Mouse (Mus musculus) ES-Bruce4 (cell line): ENCODE data around the gene Fkbp10. TPM values are rescaled to one million over a fixed set of nuclear protein-coding genes. Genes with fewer than 3 reads are reported as not detected.

Experiments used
- H3K27ac ChIP-seq: 2 replicates; pipeline ENCODE4 v1.5.1; 2012; ENCODE audit warnings: low read length, inconsistent platforms; ENCODE audit not compliant: insufficient read depth
- H3K27me3 ChIP-seq: 2 replicates; pipeline ENCODE4 v1.6.1; 2012; ENCODE audit warnings: mild to moderate bottlenecking, low read length, inconsistent platforms; ENCODE audit not compliant: control insufficient read depth, poor library complexity, insufficient read depth, severe bottlenecking
- H3K36me3 ChIP-seq: 2 replicates; pipeline ENCODE4 v1.6.1; 2012; ENCODE audit warnings: inconsistent platforms, mild to moderate bottlenecking, low read length, moderate library complexity; ENCODE audit not compliant: control insufficient read depth, poor library complexity, insufficient read depth, severe bottlenecking
- H3K4me1 ChIP-seq: one replicate; pipeline ENCODE4 v1.8.1; 2011; ENCODE audit warnings: low read length; ENCODE audit not compliant: control insufficient read depth, insufficient read depth
- H3K4me3 ChIP-seq: 2 replicates; pipeline ENCODE4 v1.5.1; 2011; ENCODE audit warnings: low read depth, mild to moderate bottlenecking, low read length
- H3K9ac ChIP-seq: 2 replicates; pipeline ENCODE4 v1.6.1; 2012; ENCODE audit warnings: low read depth, mild to moderate bottlenecking, inconsistent platforms; ENCODE audit not compliant: poor library complexity, severe bottlenecking
- H3K9me3 ChIP-seq: replicated peaks from 2 replicates; pipeline ENCODE4 v1.6.1; 2012; ENCODE audit warnings: mild to moderate bottlenecking, low read length, inconsistent platforms; ENCODE audit not compliant: control insufficient read depth, poor library complexity, insufficient read depth, severe bottlenecking
- CTCF ChIP-seq: IDR thresholded peaks from one replicate; pipeline ENCODE4 v1.8.1; 2011; ENCODE audit warnings: low read depth, low read length
- EP300 ChIP-seq: IDR thresholded peaks from 2 replicates; pipeline ENCODE4 v1.6.1; 2011; ENCODE audit warnings: low read depth, low read length; ENCODE audit not compliant: insufficient read depth
- POLR2A ChIP-seq: IDR thresholded peaks from one replicate; pipeline ENCODE4 v1.8.1; 2011; ENCODE audit warnings: low read length; ENCODE audit not compliant: insufficient read depth
- polyA plus RNA-seq: library from polyadenylated mRNA; stranded (reverse); fragments of >200 nt; gene quantifications from 2 replicates; pipeline ENCODE4 v1.2.4, GENCODE M21; 2011; ENCODE audit warnings: low read depth; ENCODE audit not compliant: missing spikeins, insufficient read depth, insufficient read length

Gene Fkbp10
- polyA plus RNA-seq, 1 experiment, result 22.5 TPM

DNA sequence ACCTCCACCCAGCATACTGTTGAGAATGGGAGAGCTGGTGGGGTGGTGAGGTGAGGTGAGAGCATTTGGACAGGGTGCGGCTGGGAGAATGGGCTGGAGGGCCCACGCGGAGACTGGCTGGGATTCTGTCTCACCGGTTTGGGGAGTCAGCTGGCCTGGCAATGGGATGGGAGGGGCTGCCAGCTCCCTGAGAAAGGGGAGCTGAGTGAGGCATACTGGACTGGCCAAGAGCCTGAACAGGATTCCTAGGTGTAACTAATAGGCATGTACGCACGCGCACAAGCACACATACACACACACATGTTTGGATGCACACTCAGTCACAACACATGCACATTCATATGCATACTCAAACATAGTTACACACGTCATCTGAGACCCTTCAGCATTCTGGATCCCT, 9.2 kb upstream of the Fkbp10 start:
- Histone ChIP-seq H3K4me1 (no peaks in the 10 kb centered on the region), H3K27ac (no peak overlapping the region), H3K36me3 (no peaks in the 10 kb centered on the region), H3K9me3 (no peaks in the 10 kb centered on the region), H3K27me3 (no peaks in the 10 kb centered on the region), H3K9ac (no peak overlapping the region), H3K4me3 (no peak overlapping the region)
- TF ChIP-seq POLR2A, result no peak
- no peak for TF ChIP-seq EP300
- no peak for TF ChIP-seq CTCF

DNA sequence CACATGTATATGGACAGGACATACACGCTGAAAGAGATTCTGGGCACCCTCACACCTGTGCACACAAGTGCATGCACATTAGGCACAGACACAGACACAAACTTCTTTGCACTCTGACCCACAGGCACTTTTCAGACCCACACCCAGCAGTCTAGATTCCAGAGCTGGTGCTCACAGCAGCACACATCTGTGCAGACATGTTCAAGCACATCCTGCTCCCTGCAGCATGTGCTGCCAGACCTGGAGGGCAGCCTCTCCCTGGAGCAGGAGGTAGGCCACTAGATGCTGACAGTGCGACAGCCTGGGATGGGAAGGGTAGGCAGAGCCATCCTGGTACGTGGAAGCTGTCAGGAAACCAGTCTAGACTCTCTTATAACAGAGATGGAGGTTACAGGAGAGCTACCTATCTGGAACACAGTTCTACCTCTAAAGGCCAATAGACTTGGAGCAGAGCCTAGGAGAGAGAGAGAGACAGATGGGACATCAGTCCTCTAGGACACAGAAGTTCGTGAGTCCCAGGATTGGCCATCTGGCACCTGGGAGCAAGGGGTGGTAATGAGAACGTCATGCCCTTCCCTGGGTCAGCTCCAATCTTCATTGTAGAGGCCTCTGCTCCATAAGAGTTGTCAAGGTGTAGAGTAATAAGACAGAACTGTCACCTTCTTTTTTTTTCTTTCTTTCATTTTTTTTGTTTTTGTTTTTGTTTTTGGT, 8.3 kb upstream of the Fkbp10 start:
- Histone ChIP-seq H3K36me3 (no peaks in the 10 kb centered on the region), H3K27me3 (no peaks in the 10 kb centered on the region), H3K9ac (no peak overlapping the region), H3K4me3 (no peak overlapping the region), H3K4me1 (no peaks in the 10 kb centered on the region), H3K9me3 (no peaks in the 10 kb centered on the region), H3K27ac (no peak overlapping the region)
- TF ChIP-seq CTCF, result no peak
- no peak for TF ChIP-seq POLR2A
- TF ChIP-seq EP300, result no peak

DNA sequence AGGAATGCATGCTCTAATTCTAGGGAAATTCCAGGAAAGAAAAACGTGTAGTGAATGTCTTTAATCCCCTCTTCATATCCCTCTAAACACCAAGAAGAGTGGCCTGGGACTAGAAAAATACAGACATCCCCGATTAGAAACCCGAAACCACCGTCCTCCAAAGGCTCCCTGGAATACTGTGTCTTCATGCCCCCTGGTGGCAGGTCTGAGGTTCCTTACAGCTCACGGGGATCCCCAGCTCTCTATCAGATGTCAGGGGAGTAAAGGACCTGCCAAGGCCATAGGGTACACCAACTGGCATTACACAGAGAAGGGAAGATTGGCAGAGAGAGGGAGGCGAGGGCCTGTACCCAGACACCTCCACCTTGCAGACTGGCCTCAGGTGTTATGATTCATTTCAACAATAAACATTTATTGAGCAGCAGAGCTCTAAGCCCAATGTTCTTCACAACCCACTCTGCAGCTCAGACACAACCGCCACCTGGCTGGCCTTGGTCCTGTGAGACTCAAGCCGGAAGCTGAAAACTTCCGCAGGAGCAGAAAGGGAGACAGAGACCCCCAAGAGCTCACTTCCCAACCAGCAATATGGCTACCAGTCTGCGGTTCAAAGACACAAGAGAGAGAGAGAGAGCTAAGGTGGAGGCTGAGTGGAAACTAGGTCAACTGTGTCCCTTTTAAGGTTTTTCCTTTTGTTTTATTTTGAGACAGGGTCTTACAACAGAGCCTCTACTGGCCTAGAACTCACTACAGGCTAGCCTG, 7.2 kb upstream of the Fkbp10 start:
- Histone ChIP-seq H3K9me3 (no peaks in the 10 kb centered on the region), H3K4me1 (no peaks in the 10 kb centered on the region), H3K9ac (no peak overlapping the region), H3K36me3 (no peaks in the 10 kb centered on the region), H3K27ac (no peak overlapping the region), H3K27me3 (no peaks in the 10 kb centered on the region), H3K4me3 (no peak overlapping the region)
- no peak for TF ChIP-seq EP300
- TF ChIP-seq POLR2A, result no peak
- peak; percentile 75 for TF ChIP-seq CTCF

DNA sequence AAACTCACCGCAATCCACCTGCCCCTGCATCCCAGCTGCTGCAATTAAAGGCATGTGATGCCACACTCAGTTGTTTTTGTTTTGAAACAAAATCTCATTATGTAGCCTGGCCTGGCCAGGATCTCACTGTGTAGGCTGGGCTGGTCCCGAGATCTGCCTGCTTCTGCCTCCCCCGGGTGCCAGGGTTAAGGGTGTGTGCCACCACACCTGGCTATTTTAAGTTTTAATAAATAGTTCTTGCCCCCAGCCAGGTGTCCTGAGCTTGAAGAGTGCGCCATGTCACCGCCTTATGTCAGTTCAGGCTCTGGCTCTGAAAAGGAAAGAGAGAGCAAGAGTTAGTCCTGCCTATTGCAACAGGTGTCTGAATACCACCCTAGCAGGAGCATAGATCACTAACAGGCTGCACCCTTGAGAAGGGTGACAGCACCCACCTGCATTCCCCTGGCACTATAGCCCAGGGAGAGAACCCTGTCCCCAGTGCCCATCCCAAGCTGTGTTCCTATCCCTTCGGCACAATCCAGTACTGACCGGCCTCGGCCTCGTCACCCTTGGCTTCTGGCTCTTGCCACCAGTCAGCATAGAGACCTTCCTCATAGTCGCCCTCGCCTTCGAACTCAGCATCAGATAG, 6.5 kb upstream of the Fkbp10 start:
- H3K4me1 ChIP-seq, result no peaks in the 10 kb centered on the region
- no peaks in the 10 kb centered on the region for H3K27me3 ChIP-seq
- H3K27ac ChIP-seq, result no peak overlapping the region
- no peaks in the 10 kb centered on the region for H3K36me3 ChIP-seq
- no peaks in the 10 kb centered on the region for H3K9me3 ChIP-seq
- H3K4me3 ChIP-seq, result no peak overlapping the region
- TF ChIP-seq POLR2A, result no peak
- no peak overlapping the region for H3K9ac ChIP-seq

DNA sequence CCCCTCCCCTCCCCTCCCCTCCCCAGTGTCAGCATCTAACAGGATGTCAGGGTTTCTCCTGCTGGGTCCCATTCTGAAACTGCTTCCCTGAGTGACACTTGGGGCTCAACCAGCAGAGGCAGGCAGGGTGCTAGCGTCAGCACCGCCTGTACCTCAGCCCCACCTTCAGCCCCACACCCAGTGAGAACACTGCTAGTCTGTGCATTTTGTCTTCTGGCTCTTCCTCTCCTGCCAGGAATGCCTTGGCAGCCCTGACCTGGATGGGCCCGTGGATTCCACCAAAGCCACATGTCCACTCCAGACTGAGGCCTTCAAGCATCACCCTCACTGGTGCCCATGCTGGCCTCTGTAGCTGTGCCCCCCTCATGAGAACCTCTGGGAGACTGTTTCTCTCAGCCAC, 5.8 kb upstream of the Fkbp10 start:
- Histone ChIP-seq H3K4me1 (no peaks in the 10 kb centered on the region), H3K9me3 (no peaks in the 10 kb centered on the region), H3K9ac (no peak overlapping the region), H3K27ac (no peak overlapping the region), H3K36me3 (no peaks in the 10 kb centered on the region), H3K27me3 (no peaks in the 10 kb centered on the region), H3K4me3 (no peak overlapping the region)
- no peak for TF ChIP-seq CTCF
- TF ChIP-seq EP300, result no peak
- no peak for TF ChIP-seq POLR2A

DNA sequence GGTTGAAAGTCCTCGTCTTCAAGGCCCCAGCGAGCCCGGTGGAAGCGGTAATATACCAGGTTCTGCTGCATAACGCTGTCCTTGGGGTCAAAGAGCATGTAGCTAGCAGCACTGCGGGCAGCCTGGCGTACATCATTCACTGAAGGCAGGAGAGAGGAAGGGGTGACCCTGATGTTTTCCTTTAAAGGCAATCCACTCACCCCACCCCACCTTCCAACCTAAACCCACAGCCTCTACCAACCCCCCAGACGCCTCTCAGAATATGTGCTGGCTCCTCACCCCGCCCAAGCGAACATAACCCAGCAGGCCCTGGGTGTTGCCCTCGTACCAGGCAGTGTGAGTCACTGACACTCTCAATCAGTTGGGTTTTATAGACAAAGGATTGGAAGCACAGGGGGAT, 3.8 kb upstream of the Fkbp10 start:
- H3K9ac ChIP-seq, result no peak overlapping the region

More for the DNA sequence above, 3.8 kb upstream of the Fkbp10 start:
- no peak overlapping the region for H3K27ac ChIP-seq
- H3K36me3 ChIP-seq, result no peaks in the 10 kb centered on the region
- H3K9me3 ChIP-seq, result no peaks in the 10 kb centered on the region
- TF ChIP-seq EP300 (no peak), CTCF (no peak), POLR2A (no peak)
- no peak overlapping the region for H3K4me3 ChIP-seq
- no peaks in the 10 kb centered on the region for H3K4me1 ChIP-seq
- no peaks in the 10 kb centered on the region for H3K27me3 ChIP-seq
